Mouse (Mus musculus) layer of hippocampus, postnatal 10 days (tissue): Measurements from ENCODE around the gene Cntn6. TPM values are rescaled to one million over a fixed set of nuclear protein-coding genes. Genes with fewer than 3 reads are reported as not detected.

Experiments used
- DNase-seq, 2 experiments: peaks; one replicate each; pipeline ENCODE4 v3.0.0; 2021; ENCODE audit warnings: low spot score in 2 of 2
- long read RNA-seq: library from polyadenylated mRNA; stranded (forward); transcript quantifications from one replicate; pipeline ENCODE4 v2.0.0, GENCODE M21; 2023
- total RNA-seq, 2 experiments: library from RNA; stranded (reverse); gene quantifications; 2 replicates each; pipeline ENCODE4 v1.2.3; 2021

Cntn6 gene
- 10 to 100 TPM; 17.0 to 23.3 TPM for total RNA-seq
- long read RNA-seq, partial matches to known transcripts = 2 of 6 reads
- long read RNA-seq, other reads (novel, unspliced or antisense) = 2 of 6 reads

DNA sequence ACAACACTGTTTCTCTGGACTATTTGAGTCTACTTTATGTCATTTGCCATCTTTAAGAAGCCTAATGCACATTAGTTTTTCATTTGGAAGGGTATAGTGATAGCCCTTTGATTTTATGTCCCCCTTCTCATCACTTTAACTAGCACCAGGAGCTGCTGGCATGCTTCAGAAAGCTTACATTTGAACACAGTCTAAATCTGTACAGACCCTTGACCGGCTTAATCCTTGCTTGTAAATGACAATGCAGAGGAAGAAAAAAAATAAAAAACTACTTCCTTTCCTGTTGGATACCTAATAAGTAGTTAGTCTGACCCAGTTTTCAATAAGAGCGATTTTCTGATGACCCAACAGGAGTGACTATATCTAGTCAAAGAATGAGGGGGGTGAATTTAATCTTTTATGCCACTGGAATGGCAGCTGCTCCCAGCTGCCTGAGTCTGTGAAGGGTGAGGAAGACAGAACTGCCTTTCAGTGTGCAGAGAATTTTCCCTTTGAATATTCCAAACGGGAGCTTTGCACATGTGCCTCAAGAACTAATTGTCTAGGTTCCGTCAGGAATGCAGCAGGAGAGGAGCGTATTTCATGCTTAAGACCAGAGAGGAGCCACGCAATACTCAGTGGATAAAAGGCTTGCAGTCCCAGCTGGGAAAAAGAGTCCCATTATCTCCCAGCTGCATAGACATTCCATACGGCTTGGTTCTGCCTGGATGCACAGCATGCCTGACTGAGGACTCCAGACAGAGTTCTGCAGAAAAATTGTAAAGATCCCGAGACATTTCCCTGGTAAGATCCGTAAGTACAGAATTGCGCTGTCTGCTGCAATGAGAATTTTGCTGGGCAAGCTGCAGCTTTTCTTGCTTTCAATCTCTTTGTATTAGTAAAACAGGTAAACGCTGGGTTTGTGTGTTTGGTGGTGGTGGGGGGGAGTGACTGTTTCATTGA is at the start of gene Cntn6:
Gene Cntn6, plus strand, starts transcription at position 301 of the 942 bp plus-strand sequence.
- DNase-seq = peak; percentile 24 to 42

DNA sequence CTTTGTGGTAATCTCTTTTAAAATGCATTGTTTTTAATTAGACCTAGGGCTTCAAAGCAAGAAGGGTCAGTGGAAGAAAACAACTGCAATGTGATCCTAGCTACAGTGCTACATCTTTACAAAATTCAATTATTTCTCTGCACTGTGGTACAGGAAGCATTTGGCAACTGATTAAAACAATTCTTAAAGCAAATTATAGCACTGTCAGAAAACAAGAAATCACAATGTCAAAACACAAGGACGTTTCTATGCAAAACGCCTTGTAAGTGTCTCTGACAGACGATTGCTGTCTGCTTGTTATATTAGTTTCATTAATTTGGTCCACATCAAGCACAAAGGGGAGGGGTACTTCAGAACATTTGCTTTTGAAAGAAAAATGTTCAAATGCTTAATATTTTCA is 48.9 kb upstream of the Cntn6 start:
- DNase-seq = no peak

DNA sequence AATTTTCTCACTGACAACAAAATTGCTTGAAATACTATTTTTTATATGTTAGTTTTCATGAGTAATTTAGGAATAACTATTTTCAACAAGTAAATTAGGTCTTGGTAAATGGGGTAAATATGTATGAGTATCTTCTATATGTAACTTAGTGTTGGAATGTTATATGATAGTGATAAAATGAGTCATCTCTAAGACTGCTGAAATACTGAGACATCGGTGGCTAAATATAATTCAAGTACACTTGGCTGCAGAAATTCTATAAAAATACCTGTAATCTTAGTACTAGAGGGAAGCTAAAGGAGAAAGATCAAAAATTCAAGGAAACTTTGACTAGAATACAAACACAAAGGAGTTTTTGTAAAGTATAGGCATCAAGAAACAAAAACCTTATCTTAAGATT is 21.9 kb upstream of the Cntn6 start:
- DNase-seq = no peak

DNA sequence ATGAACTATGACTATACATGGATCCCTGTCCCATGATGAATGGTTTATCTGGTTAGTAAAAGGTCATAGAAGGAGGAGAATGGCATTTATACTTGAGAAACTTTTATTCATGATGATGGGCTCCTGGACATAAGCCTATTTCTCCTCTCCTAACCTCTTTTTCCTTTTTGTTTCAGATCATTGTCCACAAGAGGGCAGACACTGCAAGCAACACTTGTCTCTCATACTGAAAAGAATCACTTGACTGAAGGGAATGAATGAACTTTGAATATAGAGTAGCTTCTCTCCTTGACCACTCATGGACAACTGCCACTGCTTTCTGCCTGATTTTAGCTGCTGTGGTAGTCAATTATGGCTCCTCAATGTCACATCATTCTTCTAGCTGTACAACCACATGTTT is 13.3 kb upstream of the Cntn6 start:
- DNase-seq = peak in 1 of 2 experiments; percentile 17

DNA sequence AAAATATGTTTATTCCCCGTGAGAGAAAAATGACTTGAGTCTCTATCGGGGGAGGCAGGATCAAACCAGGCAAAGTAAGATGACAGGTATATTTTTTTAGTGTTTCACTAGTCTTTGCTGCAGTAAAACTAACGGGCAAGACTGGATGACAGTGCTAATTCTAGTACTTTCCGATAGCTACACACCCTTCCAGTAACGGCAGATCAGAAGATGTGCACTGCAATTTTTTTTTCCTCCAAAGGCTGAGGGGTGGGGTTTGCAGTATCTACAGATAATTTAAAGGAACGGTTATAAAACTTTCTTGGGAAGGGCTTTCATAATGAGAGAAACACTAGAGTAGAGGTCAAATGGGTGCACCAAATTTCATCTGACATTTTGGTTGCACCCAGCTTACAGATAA is 869 bp downstream of the Cntn6 start:
- DNase-seq = no peak

DNA sequence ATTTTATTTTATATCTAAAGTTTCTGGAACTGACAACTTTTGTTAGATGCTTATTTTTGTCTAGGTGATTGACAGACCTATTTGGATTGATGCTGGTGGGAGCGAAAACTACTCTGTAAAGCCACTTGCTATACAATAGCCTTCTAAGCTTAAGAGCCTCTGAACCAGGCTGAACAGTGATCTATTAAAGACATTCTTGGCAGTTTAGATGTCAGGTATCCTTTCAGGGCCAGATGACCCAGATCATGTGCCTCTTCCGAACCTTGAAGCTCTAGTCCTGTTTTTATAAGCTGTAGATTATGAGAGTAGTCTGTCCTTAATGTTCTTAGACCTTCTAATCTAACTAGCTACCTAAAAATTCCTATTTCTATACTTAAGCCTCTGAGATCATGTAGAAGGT is 3.2 kb downstream of the Cntn6 start:
- DNase-seq = no peak

DNA sequence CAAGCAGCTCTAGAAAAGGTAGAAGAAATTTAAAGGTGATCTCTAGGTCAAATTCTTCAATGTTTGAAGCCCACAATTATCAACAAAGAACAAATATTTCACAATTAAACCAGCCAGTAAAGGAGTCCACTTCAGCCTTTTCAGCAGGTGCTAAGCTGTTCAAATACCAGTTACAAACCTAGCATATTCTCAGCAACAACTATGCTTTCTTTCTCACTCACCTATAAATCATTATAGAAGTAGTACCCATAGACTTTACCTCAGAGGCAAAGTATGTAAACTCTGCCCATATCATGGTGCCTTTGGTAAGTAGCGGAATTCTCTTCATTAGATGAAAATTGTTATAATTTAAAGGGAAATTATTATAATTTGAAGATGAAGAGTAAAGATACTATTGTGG is 71.4 kb downstream of the Cntn6 start:
- DNase-seq = no peak

DNA sequence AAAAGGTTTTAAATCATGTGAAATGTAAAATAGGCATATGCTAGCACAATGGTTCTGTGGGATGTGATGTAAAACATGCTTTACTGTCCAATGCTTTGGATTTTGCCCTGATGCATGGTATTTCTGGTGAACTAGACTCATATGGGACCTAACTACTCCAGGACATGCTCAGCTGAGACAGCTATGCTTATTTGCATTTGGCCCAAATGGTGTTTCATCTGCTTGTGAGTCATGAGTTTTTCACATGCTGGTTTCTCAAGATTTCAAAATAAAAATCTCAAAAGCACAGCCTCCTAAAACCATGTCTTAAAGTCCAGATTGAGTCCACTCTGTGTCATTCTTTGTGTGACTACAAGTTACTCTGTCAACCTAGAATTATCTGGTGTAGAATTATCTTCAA is 77.0 kb downstream of the Cntn6 start:
- DNase-seq = no peak

DNA sequence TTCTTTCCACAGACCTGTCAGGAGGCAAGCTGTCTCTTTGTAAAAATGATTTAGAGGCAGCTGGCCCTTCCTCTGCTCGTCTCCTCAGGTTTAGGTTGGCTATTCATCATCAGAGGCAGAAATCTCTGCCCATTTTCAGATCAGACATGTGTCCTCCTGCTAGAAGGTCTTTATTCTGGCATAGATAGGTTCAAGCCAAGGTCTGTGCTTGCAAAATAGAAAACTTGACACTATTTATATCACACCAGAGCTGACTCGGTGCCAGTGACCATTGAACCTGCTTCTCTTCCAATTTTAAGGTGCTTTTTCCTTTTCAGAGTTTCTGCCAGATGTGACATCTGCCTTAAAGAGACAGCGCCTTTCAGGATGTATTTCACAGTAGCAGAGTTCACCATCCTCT is 95.4 kb downstream of the Cntn6 start:
- no peak for DNase-seq

DNA sequence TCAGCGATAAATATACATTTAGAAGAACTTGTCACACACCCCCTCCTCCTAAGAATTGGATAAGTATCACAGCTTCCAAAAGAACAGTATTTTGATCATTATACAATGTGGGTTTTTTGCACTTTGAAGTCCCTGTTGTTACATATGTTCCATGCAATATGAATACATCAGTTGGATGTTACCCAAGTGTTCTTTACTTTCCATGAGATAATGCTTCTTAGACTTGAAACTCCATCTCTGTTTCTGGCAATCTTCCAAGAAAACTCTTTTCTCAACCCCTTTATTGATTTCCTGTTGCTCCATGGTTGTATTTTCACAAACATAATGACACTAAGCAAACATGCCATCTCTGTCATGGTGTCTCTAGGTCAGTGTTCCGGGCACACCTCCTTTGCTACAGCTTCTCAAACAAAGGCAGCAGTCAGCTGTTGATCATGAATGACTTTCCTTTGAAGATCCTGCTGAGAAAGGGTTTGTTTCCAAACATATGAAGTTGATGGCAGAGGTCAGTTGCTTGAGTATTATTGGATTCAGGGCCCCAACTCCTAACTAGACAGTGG is 108.3 kb downstream of the Cntn6 start:
- no peak for DNase-seq

DNA sequence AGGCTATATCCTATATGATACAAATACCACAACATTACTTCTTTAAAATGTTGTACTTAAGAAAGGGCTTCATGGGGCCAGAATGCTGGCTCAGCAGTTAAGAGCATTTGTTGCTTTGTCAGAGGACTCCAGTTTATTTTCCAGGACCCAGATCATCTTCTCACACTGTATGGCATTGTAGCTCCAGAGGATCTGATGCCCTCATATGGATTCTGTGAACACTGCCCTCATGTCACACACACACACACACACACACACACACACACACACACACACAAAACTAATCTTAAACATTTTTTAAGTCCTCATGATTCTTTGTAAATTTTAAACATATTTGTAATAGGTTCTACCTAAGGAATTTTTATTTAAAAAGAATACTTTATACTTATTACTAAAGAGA is 110.3 kb downstream of the Cntn6 start:
- DNase-seq = no peak

DNA sequence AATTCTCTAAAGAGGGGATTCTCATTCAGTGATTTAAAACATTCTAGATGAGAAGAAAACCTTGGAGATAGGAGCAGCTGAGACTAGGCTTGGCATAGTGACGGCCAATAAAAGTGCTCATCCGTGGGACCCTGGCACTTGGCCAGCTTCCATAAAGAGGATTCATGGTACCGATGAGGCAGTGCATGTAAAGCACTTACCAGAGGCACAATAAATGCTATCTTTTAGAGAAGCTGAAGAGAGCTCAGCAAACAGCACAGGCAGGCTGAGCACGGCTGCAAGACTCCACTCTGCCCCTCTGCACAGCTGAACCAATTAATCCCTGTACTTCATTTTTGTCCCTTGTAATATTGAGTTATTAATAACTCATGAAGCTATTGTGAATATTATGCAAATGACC is 110.8 kb downstream of the Cntn6 start:
- DNase-seq = peak in 1 of 2 experiments; percentile 14

DNA sequence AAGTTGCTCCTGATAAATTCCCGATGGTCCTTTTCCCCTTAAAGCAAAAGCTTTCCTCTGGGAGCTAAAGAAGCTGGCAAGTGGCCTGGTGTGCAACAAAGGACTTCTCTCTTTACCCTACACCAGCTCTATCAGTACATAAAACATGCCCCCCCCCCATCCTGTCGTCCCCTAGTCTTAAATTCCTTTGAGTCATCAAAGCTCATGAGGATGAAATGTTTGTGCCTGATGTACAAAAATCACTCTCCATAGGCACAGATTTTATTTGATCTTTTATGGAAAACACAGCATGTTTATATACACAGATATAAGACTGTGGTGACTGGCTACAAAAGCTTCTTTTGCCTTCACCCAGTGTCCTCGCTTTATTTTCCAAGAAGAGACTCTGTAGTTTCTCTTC is 112.6 kb downstream of the Cntn6 start:
- DNase-seq = no peak

DNA sequence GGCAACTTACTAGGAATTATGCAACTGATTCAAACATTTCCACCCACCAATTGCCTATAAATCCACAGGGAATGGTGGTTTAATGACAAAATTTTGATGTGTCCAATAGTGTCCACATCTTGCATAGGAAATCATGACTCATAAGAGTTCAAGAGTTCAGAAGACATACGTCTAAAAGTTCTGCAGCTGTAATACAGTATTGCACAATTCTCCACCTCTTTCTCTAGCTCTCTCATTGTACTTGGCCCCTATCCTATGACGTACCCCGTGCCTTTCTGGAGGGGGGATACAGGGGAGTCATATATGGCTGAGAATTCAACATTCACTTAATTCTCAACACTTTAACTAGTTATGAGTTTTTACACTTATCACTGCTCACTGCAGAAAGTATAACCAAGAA is 160.9 kb downstream of the Cntn6 start:
- no peak for DNase-seq

DNA sequence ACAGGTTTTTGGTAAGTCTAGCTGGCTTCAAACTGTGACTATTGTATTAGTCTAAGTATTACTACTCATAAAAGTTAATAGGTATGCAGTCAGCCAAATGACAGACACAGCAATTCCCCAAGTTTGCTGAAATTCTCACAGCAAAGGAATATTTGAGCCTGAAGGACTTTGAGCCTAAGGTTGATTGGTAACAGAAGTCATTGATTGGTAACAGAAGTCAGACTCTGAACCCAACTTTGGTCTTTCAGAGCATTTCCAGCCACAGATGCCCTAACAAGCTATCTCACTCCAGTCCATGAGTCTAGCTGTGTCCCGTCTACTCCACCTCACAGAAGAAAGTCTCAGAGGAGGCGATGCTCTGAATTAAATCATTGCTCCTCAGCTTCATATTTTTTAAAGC is 176.1 kb downstream of the Cntn6 start:
- DNase-seq = no peak

DNA sequence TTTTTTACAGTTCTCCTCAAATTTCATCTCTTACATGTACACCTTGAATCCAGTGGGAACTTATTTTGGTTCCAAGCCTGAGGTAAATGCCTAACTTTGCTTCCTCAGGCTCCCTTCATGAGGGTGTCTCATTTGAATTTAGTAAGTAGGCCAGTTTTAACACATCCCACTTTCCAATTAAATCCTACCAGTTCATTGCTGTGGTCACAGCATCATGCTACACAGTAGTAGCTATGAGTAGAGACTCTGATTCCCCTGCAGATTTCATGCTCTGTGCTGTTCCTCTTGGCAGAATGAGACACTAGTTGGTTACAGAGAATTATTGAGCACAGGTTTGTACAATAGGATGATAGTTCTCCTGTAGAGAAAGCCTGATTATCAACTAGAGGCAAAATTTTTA is 181.7 kb downstream of the Cntn6 start:
- no peak for DNase-seq

DNA sequence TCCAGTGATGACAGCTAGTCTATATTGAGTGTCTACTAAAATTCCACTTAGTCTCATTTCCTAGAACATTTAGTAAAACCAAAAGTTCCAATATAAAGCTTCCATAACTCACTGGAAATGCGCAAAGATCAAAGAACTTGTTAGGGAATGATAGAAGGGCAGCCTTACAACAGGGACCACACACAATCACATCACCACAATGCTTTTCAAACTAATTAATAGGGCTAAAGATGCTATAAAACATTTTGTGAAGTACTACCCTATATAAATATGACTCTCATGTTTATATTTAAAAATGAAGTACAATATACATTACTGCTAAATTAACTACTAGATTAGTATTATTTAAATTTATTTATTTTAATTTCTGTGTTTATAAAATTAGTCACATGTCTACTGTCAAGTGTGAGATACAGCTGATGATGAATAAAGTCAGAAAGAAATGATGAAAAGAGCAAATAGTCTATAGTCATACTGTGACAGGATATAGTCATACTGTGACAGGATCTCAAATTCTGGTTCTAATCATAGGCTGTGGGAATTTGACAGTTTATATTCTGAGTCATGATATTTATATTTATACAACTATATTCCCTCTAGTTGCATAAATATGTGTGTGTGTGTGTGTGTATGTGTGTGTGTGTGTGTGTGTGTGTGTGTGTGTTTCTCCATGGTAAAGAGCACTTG is 187.4 kb downstream of the Cntn6 start:
- no peak for DNase-seq

DNA sequence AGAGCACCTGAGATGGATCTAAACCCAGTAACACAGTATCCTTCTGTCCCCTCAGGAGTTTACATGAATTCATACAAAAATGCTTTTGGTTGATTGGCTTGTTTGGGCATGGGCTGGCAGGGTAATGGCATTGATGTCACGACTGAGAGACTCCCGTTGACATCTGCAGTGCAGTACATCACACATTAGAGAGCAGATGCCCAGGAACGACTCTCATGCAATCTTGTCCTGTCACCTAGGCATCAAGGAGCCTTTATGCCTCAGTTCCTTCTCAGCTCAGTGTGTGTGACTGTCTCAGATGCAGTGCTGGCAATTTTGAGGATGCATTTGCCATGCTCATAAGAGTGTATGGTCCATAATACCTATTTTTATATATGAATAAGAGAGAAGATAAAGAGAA is 195.4 kb downstream of the Cntn6 start:
- DNase-seq = no peak

DNA sequence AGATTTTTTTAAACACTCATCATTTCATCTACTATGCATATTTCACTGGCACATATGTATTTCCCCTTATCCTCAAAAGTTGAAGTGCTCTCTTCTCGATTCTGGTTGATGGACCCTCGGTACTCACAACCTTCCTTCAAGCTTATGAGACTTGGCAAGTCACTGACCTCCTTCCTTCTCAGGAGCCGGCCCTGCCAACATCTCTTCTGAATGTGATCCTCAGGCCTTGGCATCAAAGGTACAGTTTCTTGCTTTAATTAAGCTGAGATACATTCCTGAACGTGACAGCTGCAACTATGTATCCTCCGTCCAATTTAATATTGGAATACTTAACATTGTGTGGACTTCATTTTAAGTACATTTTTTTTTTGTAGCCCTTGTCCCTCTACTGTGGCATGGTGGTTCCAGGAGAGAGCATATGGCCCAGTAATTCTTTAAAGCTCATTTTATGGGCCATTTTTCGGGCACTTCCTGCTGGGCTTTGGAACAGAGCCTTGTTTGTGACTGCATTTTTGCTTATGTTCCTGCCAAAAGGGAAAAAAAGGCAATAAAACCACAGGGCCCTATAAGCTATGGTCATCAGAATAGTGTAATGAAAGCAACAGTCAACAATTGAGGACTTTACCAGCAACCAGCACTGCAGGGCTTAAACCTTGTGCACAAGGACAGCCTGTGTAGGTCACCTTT is 196.0 kb downstream of the Cntn6 start:
- no peak for DNase-seq

DNA sequence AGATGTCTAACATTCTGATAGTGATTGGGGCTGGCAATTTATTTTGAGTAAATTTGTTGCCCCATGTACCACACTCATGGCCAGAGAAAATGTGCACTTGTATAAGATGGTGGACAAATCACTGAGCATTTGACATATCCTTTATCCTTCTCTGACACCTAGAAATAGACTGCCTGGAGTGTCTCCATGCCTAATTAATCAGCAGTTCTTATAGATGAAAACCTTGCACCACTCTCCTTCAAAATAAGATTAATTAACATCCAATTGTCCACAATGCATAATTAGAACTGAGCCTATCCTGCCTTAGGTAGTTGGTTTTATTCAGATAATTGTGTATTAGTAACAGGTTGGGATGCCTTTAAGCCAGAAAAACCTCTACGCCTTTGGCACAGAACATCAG is 236.0 kb downstream of the Cntn6 start:
- DNase-seq = no peak

DNA sequence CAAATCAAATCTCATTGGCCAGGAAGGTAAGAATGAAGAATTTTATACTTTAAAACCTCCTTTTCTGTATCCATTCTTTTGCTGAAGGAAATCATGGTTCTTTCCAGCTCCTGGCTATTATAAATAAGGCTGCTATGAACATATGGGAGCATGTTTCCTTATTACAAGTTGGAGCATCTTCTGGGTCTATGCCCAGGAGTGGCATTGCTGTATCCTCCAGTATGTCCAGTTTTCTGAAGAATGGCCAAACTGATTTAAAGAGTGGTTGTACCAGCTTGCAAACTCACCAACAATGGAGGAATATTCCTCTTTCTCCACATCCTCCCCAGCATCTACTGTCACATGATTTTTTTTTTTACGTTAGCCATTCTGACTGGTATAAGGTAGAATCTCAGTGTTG is 241.7 kb downstream of the Cntn6 start:
- DNase-seq = no peak

DNA sequence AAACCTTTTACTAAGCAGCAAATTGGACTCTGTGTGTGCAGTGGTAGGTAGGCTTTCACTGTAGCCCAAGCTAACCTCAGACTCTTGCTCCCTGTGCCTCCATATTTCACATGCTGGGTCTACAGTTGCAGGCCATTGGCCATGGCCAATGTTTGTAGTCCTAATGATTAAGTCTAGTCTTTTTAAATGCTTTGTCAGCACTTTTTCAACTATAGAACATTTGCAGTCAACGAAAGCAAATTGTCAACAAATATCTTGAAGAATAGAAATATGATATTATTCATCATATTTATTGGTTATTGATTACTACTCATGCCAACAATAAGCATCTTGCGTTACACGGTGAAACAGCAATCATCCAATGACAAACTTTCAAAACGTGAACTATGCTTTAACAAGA is 246.4 kb downstream of the Cntn6 start:
- no peak for DNase-seq
